Mouse (Mus musculus) forebrain, embryonic 11.5 days (tissue): ENCODE results near the gene Arhgap33. TPM values are rescaled to one million over a fixed set of nuclear protein-coding genes. Genes with fewer than 3 reads are reported as not detected.
A peak's percentile ranks its signal among the peaks of the same experiment; 100 is the strongest.

Experiments used
- ATAC-seq: fragments of 200-750 bp; cut with Nextera tagmentation; replicated peaks from 2 replicates; pipeline ENCODE4 v1.8.0; 2017; ENCODE audit warnings: moderate TSS enrichment; ENCODE audit not compliant: low FRiP score
- DNase-seq: peaks from one replicate; pipeline ENCODE4 v3.0.0-alpha.2; 2017; ENCODE audit warnings: low spot score
- H3K27ac ChIP-seq: fragments of 300-500 bp; sonication (generic); 2 replicates; pipeline ENCODE4 v1.5.1; 2014; ENCODE audit warnings: low read depth, low read length
- H3K27me3 ChIP-seq: fragments of 300-500 bp; sonication (generic); 2 replicates; pipeline ENCODE4 v1.6.1; 2014; ENCODE audit warnings: mild to moderate bottlenecking, low read length, mixed read lengths; ENCODE audit not compliant: control insufficient read depth, insufficient read depth
- H3K36me3 ChIP-seq: fragments of 300-500 bp; sonication (generic); 2 replicates; pipeline ENCODE4 v1.6.1; 2014; ENCODE audit warnings: mild to moderate bottlenecking, low read length, moderate library complexity, mixed read lengths; ENCODE audit not compliant: control insufficient read depth, insufficient read depth
- H3K4me1 ChIP-seq: fragments of 300-500 bp; sonication (generic); replicated peaks from 2 replicates; pipeline ENCODE4 v1.6.1; 2014; ENCODE audit warnings: low read length, mixed read lengths; ENCODE audit not compliant: control insufficient read depth, insufficient read depth
- H3K4me2 ChIP-seq: fragments of 300-500 bp; sonication (generic); 2 replicates; pipeline ENCODE4 v1.6.1; 2014; ENCODE audit warnings: low read depth, mild to moderate bottlenecking, low read length, moderate library complexity, mixed read lengths; ENCODE audit not compliant: severe bottlenecking
- H3K4me3 ChIP-seq: fragments of 300-500 bp; sonication (generic); 2 replicates; pipeline ENCODE4 v1.5.1; 2014; ENCODE audit warnings: low read depth, low read length
- H3K9ac ChIP-seq: fragments of 300-500 bp; sonication (generic); 2 replicates; pipeline ENCODE4 v1.6.1; 2014; ENCODE audit warnings: low read length
- H3K9me3 ChIP-seq: fragments of 300-500 bp; sonication (generic); 2 replicates; pipeline ENCODE4 v1.6.1; 2016; ENCODE audit warnings: low read length, mixed read lengths; ENCODE audit not compliant: control insufficient read depth
- WGBS: fragments of 180-500 bp; shearing (Covaris S2); extraction: QIAGEN DNeasy Blood & Tissue Kit; methylation state at CpG from one replicate; pipeline ENCODE4 v1.1.7; 2014; 5-methylcytosine and 5-hydroxymethylcytosine counted together
- polyA plus RNA-seq: library from polyadenylated mRNA; unstranded; fragments of >200 nt; fragmentation: Nextera tagmentation; extraction: Ambion mirVana; gene quantifications from 2 replicates; pipeline ENCODE4 v1.2.1, GENCODE M21; 2014

Arhgap33 gene
- 66.0 and 72.7 TPM in 2 replicates for polyA plus RNA-seq

- H3K4me3 ChIP-seq, result peak within 1 kb of the TSS; percentile 74
- H3K36me3 ChIP-seq, result peaks cover 11% of the 10 kb centered on the region
- H3K27me3 ChIP-seq, result no peaks in the 10 kb centered on the region
- WGBS, result under 1% methylated on average over 69 of the region's 84 CpGs
- H3K9ac ChIP-seq, result peak within 1 kb of the TSS; percentile 89
- H3K4me2 ChIP-seq, result peak within 1 kb of the TSS; percentile 92
- ATAC-seq (peak; percentile 92), DNase-seq (peak; percentile 99)
- H3K4me1 ChIP-seq, result peaks cover 16% of the 10 kb centered on the region
- peak within 1 kb of the TSS; percentile 86 for H3K27ac ChIP-seq
- no peaks in the 10 kb centered on the region for H3K9me3 ChIP-seq
Measured at GRCm38 (mm10) chr7:30534633-30535577, at the start of gene Arhgap33. Gene Arhgap33, minus strand, starts transcription at chr7:30535060.

DNA sequence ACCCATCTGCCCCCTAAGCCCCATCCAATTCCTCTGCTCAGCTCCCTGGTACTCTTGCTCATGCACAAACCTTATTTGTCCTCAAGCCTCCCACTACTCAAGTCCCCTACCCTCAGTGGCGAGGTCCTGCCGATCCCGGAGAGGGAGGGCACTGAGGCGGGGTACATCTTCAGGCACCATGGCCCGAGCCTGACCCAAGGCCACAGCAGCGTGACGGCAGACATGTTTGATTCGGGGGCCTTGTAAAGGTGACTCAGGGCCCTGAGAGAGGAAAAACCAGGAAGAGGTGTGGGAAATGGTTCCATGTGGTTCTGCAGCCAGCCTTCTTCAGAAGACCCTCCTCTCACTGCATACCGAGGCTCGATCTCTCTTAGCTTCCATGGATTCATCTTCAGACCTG is 49.5 kb upstream of the Arhgap33 start:
- Histone ChIP-seq H3K27ac (no peak overlapping the region), H3K27me3 (no peaks in the 10 kb centered on the region), H3K9ac (no peak overlapping the region), H3K4me1 (peaks cover 8% of the 10 kb centered on the region; the same call in 1 of the 2 replicates), H3K4me3 (no peak overlapping the region), H3K36me3 (peaks cover 30% of the 10 kb centered on the region), H3K9me3 (no peaks in the 10 kb centered on the region), H3K4me2 (no peak overlapping the region)
- WGBS, result 90% methylated on average over 10 of the region's 10 CpGs
- DNase-seq, result no peak
- ATAC-seq, result no peak

GRCm38 (mm10) chr7:30581547-30581946 is 46.7 kb upstream of the Arhgap33 start:
- Histone ChIP-seq H3K4me3 (no peak overlapping the region), H3K36me3 (peaks cover 45% of the 10 kb centered on the region), H3K9me3 (no peaks in the 10 kb centered on the region), H3K27ac (no peak overlapping the region), H3K27me3 (no peaks in the 10 kb centered on the region), H3K4me1 (no peaks in the 10 kb centered on the region; the same call in 1 of the 2 replicates), H3K4me2 (no peak overlapping the region), H3K9ac (no peak overlapping the region)
- WGBS, result 96% methylated on average over 16 of the region's 16 CpGs
- DNase-seq (no peak), ATAC-seq (no peak)

DNA sequence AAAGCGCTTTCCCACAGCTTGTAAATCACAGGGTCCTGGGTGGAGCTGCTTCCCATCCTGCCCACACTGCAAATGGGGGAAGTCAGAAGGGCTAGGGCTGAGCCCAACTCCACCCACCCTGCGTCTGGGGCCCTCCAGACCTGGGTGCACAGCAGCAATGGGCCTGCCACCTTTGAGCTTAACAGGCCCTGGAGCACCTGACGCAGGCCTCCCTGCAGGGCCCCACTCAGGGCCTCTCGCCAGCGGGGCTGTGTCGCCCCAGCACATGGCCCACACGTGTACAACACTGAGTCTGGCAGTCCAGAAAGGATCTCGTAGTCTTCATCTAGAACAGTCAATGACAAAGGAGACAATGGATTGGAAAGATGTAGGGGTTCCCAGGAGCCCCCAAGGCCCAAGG is 45.1 kb upstream of the Arhgap33 start:
- Histone ChIP-seq H3K27me3 (no peaks in the 10 kb centered on the region), H3K4me3 (no peak overlapping the region), H3K36me3 (peaks cover 55% of the 10 kb centered on the region), H3K9ac (no peak overlapping the region), H3K27ac (no peak overlapping the region), H3K4me2 (no peak overlapping the region), H3K4me1 (no peaks in the 10 kb centered on the region), H3K9me3 (no peaks in the 10 kb centered on the region)
- WGBS, result 95% methylated on average over 8 of the region's 8 CpGs
- DNase-seq, result no peak
- no peak for ATAC-seq

DNA sequence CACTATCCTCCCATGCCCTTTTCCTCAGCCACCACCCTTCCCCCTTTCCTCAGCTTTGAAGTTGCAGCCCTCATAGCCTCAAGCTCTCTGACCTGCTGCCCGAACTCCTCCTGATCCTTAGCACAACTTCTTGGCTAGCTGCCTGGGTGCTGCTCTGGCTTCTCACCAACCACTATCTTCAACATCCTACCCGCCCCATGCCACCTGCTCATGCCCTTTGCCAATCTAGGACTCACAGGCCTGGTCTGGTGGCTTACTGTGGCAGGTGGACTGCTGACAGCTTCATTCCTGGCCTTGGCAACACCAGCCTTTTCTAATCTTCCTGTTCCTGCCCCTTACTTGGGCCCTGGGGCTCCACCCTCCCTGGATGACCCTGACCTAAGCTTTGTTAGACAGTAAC is 38.1 kb upstream of the Arhgap33 start:
- no peaks in the 10 kb centered on the region for H3K4me1 ChIP-seq
- ATAC-seq (no peak), DNase-seq (no peak)
- no peak overlapping the region for H3K4me3 ChIP-seq
- no peak overlapping the region for H3K9ac ChIP-seq
- peaks cover 54% of the 10 kb centered on the region for H3K36me3 ChIP-seq
- no peaks in the 10 kb centered on the region for H3K9me3 ChIP-seq
- H3K27ac ChIP-seq, result no peak overlapping the region
- H3K27me3 ChIP-seq, result no peaks in the 10 kb centered on the region
- no peak overlapping the region for H3K4me2 ChIP-seq
- WGBS, result 91% methylated on average over 2 of the region's 2 CpGs

DNA sequence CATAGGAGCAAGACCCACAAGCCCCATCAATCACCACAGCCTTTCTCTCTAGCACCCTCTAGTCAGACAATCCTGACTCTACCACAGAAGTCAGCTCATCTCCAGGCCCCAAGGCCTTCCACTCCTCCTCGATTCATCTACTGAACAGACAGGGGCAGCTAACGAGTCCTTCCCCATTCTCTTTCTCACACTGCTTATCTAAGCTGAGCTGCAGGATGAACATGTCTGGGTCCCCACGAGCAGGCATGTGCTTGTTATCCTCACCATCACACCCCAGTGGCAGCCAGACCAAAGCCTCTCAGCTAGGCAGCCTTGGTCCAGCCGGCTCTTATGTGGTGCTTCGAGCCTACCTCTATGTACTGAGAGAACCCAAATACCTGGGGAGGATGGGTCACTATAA is 37.5 kb upstream of the Arhgap33 start:
- no peak overlapping the region for H3K4me2 ChIP-seq
- peaks cover 49% of the 10 kb centered on the region for H3K36me3 ChIP-seq
- H3K9me3 ChIP-seq, result no peaks in the 10 kb centered on the region
- 90% methylated on average over 5 of the region's 5 CpGs for WGBS
- ATAC-seq, result no peak
- H3K4me1 ChIP-seq, result no peaks in the 10 kb centered on the region
- H3K27ac ChIP-seq, result no peak overlapping the region
- no peak overlapping the region for H3K4me3 ChIP-seq
- H3K9ac ChIP-seq, result no peak overlapping the region
- DNase-seq, result no peak
- no peaks in the 10 kb centered on the region for H3K27me3 ChIP-seq

- H3K4me1 ChIP-seq, result peaks cover 5% of the 10 kb centered on the region; the same call in 1 of the 2 replicates
- no peak overlapping the region for H3K4me2 ChIP-seq
- no peak overlapping the region for H3K4me3 ChIP-seq
- no peaks in the 10 kb centered on the region for H3K9me3 ChIP-seq
- peaks cover 13% of the 10 kb centered on the region for H3K36me3 ChIP-seq
- ATAC-seq, result no peak
- 87% methylated on average over 11 of the region's 11 CpGs for WGBS
- H3K9ac ChIP-seq, result no peak overlapping the region
- H3K27me3 ChIP-seq, result no peaks in the 10 kb centered on the region
- no peak overlapping the region for H3K27ac ChIP-seq
- no peak for DNase-seq
Measured at GRCm38 (mm10) chr7:30567555-30567954, 32.7 kb upstream of the Arhgap33 start.

DNA sequence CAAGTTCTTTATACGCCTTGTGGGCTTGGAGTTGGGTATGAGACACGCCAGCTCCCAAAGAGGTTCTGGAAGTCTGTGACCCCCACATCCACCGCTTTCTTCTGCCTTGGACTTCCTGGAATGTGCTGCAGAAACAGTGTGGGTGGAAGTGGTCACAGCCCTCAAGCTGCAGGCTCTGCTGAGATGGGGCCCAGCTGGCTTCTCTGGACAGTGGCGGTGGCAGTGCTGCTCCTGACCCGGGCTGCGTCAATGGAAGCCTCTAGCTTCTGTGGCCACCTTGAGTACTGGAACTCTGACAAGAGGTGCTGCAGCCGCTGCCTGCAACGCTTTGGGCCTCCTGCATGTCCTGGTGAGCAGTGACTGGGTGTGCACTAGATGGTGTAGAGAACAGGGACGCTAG is 31.2 kb upstream of the Arhgap33 start:
- Histone ChIP-seq H3K27ac (no peak overlapping the region), H3K27me3 (no peaks in the 10 kb centered on the region), H3K9ac (no peak overlapping the region), H3K4me1 (peaks cover 8% of the 10 kb centered on the region; the same call in 1 of the 2 replicates), H3K36me3 (peaks cover 13% of the 10 kb centered on the region), H3K4me3 (no peak overlapping the region), H3K9me3 (no peaks in the 10 kb centered on the region), H3K4me2 (no peak overlapping the region)
- WGBS, result 92% methylated on average over 9 of the region's 9 CpGs
- DNase-seq (no peak), ATAC-seq (no peak)
